Mouse (Mus musculus): Measurements from ENCODE around the gene Nmnat3.

The Nmnat3 gene

GRCm38 (mm10) chr9:98421903-98422302 lies 134.7 kb downstream of the Nmnat3 start:
- no peak for DNase-seq (ENCODE audit: low read depth)

GRCm38 (mm10) chr9:98422656-98423055 lies 135.4 kb downstream of the Nmnat3 start, which contains the start of gene Rbp1:
Rbp1 (plus strand) TSS chr9:98422961.
- DNase-seq (ENCODE audit: low read depth): no peak

- no peak for DNase-seq (ENCODE audit: low read depth)
These were observed 136.5 kb downstream of the Nmnat3 start for GRCm38 (mm10) chr9:98423691-98424090.

- no peak for DNase-seq (ENCODE audit: low read depth)
These were observed 137.1 kb downstream of the Nmnat3 start for GRCm38 (mm10) chr9:98424291-98424690.

DNA sequence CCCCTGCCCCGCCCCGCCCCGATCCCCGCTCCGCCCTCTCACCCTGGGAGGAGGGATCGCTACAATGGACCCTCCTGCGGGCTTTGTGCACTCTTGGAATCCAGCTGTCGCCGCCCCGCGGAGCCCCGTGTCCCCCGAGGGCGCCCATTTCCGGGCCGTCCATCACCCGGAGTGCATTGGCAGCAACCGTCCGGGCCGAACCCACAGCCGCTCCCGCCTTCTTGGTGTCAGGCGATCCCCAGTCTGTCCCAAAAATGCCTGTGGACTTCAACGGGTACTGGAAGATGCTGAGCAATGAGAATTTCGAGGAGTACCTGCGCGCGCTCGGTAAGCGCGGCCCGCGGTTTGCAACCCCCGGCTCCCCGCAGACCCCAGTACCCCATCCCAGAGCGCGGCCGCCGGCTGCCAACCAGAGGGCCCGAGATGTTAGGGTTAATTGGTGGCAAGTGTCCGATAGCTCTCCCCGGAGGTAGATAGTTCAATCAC lies 137.5 kb downstream of the Nmnat3 start:
- no peak for DNase-seq (ENCODE audit: low read depth)

- DNase-seq (ENCODE audit: low read depth): no peak
These were observed 138.2 kb downstream of the Nmnat3 start for GRCm38 (mm10) chr9:98425351-98425880.

DNA sequence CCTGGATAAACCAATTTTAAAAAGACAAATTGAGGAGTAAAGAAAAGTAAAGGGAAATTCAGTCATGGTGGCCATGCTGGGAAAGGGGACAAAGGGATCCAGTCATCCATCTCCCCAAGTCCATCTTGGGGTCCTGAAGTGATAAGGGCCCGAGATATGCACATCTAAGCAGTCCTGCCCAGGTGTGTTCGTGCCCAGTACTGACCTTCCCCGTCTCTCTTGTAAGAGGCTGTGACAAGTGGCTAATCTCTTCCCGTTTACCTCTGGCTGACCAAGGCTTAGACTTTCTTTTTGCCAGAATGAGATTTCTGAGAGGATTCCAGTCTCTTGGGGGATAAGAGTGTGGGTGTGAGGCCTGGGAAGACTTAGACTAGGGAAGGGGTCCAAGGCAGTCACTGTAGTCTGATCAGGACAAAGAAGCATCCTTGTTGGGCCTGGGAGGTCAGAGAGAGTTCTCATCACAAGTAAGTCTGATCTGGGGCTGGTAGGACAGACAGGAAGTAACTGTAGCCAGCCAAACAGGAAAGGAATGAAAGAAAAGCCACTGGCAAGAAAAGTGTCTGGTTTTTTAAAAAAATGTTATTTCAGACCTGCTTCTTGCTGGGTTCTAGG lies 140.8 kb downstream of the Nmnat3 start:
- DNase-seq (ENCODE audit: low read depth): no peak

- no peak for DNase-seq (ENCODE audit: low read depth)
These were observed 141.5 kb downstream of the Nmnat3 start for GRCm38 (mm10) chr9:98428783-98429182.

DNA sequence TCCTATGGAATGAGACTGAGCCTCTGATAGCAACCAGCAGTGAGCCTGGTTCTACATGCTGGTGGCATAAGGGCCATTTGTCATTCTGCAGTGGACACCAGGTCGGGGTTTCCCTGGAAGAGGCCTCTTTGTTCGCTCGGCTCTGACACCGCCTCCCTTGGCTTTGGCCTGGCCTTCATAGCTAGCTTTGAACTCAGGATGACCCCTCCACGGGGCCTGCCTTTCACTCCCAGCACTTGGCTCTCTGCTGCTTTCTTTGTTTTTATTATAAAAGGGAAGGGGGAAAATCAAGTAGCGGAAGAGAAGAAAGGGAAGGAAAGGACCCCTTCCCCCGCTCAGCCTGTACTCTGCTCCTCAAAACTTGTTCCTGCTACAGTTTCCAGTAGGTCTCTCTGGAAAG lies 142.6 kb downstream of the Nmnat3 start:
- no peak for DNase-seq (ENCODE audit: low read depth)

DNA sequence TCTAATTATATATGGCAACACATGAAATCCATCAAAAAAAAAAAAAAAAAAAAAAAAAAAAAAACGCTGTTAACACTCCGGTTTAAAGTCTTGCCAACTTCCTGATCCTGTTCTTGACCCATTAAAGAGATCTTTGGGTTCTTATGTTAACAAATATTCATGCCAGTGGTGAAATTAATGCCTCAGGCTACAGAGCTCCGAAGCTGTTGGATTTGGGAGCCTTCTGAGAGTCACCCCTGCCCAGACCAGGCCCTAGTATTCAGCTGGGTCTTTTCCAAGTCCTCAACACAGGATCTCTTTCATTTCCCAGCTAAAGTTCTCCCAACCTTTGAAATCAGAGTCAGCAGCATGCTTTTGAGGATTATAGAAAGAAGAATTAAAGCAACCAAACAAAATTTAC lies 143.3 kb downstream of the Nmnat3 start:
- DNase-seq (ENCODE audit: low read depth): no peak

DNA sequence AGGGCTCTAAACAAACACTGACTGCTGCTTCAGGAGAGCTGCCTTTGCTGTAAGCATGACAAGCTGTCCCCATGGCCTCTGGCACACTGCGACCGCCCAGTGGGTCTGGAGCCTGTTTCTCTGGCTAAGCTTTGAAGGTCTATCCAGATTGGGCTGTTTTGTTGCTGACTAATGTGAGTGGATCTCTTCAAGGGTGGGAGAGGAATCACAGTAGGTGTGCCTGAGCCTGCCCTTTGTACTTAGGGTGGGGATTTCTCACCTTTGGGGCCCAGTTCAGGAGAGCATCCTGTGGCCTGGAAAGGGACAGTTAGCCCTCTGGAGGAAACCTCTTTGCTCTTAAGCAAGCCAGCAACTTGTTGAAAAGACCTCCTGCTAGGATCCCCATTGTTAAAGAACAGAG lies 145.8 kb downstream of the Nmnat3 start:
- no peak for DNase-seq (ENCODE audit: low read depth)

- no peak for DNase-seq (ENCODE audit: low read depth)
These were observed 146.8 kb downstream of the Nmnat3 start for GRCm38 (mm10) chr9:98433956-98434588.

DNA sequence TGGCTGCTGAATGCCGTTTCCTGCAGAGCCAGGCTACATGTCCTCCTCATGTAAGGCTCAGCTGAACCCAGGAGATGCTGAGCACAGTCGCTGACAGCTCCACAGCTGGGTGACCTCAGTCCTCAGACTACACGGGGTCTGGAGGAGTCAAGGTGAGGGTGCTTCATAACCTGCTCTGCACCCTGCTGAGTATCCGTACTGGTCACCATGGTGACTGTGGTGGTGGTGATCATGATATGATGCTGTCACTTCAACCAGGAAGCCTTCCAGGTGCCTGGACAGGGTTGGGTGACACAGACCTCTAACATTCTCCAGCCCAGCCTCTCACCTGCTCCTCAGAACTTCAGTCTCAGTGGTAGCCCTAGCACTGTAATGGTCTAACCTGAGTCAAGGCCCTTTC lies 150.6 kb downstream of the Nmnat3 start:
- DNase-seq (ENCODE audit: low read depth): no peak

DNA sequence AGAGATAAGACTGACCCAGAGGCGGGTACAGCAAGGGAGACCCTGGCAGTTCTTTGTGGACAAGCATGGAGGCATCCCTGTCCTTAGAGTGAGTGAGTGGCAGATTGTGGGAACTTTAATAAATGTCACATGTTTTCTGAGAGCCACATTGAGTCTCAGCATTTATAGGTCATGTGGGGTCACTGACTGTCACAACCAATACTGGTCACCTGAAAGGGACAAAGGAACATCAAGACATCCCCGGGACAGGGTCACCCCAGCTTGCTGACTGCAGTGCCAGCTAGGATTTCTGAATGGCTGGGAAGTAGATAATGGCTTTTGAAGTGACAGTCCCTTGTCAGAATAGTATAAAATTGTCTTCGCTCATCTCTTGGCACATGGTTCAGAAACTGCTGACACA lies 151.9 kb downstream of the Nmnat3 start:
- DNase-seq (ENCODE audit: low read depth): no peak

- peak; percentile 16 for DNase-seq (ENCODE audit: low read depth)
These were observed 155.4 kb downstream of the Nmnat3 start for GRCm38 (mm10) chr9:98442638-98443037.

- no peak for DNase-seq (ENCODE audit: low read depth)
These were observed 158.3 kb downstream of the Nmnat3 start for GRCm38 (mm10) chr9:98445359-98446149.

- DNase-seq (ENCODE audit: low read depth): no peak
These were observed 163.7 kb downstream of the Nmnat3 start for GRCm38 (mm10) chr9:98450976-98451375.

- DNase-seq (ENCODE audit: low read depth): no peak
These were observed 179.5 kb downstream of the Nmnat3 start for GRCm38 (mm10) chr9:98466709-98467108.
